ENCODE assay signal across 10 mouse cellular contexts in the genomic region with DNA sequence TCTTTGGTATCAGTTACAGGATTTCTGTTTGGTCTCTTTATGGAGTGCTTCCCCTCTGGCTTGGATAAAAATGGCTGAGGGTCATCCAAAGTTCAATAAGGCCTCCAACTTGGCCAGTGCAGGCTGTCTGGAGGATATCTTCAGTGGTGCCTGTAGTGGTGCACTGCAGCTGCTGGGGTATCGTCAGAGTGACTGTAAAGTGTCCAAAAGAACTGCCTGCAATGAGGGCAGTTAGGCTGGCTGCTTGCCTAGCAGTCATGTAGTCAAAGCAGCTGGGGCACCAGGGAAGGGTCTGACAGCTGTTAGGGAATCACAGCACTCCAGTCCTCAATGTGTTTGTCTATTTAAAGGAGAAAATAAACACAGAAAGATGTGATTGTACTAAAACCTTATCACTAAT. TPM values are rescaled to one million over a fixed set of nuclear protein-coding genes. Genes with fewer than 3 reads are reported as not detected.
A peak's percentile ranks its signal among the peaks of the same experiment; 100 is the strongest.
DNase-seq lines count a peak whose midpoint lies in the region; ATAC-seq lines count a peak whose summit lies in the region.
"Had no signal": no experiment of that assay in that cellular context is flagged by ENCODE, and none has a peak within 500 bp of the region (broad histone marks: within the 10 kb centered on the region; RNA-seq: fewer than 3 reads in every experiment).

No protein-coding gene starts in this region.

- no peak overlapping the region for H3K9ac ChIP-seq in neural tube, embryonic 13.5 days
- H3K9ac ChIP-seq: liver, embryonic 15.5 days had no signal

- no peaks in the 10 kb centered on the region for H3K4me1 ChIP-seq in neural tube, embryonic 13.5 days (replicated peaks)
- H3K4me1 ChIP-seq: liver, embryonic 15.5 days had no signal

- H3K27ac ChIP-seq in neural tube, embryonic 13.5 days (replicated peaks), result no peak overlapping the region
- H3K27ac ChIP-seq: liver, embryonic 15.5 days had no signal

- H3K4me2 ChIP-seq in neural tube, embryonic 13.5 days, result no peak overlapping the region
- H3K4me2 ChIP-seq: liver, embryonic 15.5 days had no signal

- DNase-seq in heart, adult 11 months, result peak; percentile 95
- DNase-seq in heart, adult 8-10 months (ENCODE audit: low spot score), result no peak
- no peak for DNase-seq in neural tube, embryonic 10.5 days (ENCODE audit: extremely low spot score, low spot score)
- peak; percentile 43 to 70 for DNase-seq in heart, postnatal 14 days
- DNase-seq in testis, postnatal 10 days (ENCODE audit: low spot score), result no peak
- DNase-seq: kidney, adult 8-10 months had no signal

- no peaks in the 10 kb centered on the region for H3K27me3 ChIP-seq in neural tube, embryonic 13.5 days
- H3K27me3 ChIP-seq: liver, embryonic 15.5 days had no signal

- no peaks in the 10 kb centered on the region for H3K36me3 ChIP-seq in neural tube, embryonic 13.5 days
- H3K36me3 ChIP-seq: liver, embryonic 15.5 days had no signal

- WGBS in neural tube, embryonic 13.5 days, result 25% methylated on average over 1 of the region's 1 CpGs

- intact Hi-C loops in heart, postnatal 14 days (cut with DNase I), result no loop called here

- H3K9me3 ChIP-seq in neural tube, embryonic 13.5 days, result peaks cover 11% of the 10 kb centered on the region
- H3K9me3 ChIP-seq: liver, embryonic 15.5 days had no signal

- ATAC-seq in neural tube, embryonic 13.5 days (ENCODE audit: low read depth), result peak; percentile 23; the same call in 1 of the 2 replicates
- no peak for ATAC-seq in frontal cortex, adult (ENCODE audit: low TSS enrichment)
- ATAC-seq in erythroblast, adult 5-6 weeks (replicated peaks; ENCODE audit: low FRiP score, poor library complexity, severe bottlenecking), result no peak

- no peak overlapping the region for H3K4me3 ChIP-seq in neural tube, embryonic 13.5 days
- H3K4me3 ChIP-seq: liver, embryonic 15.5 days had no signal

RNA-seq across cellular contexts. Expression of gene Klf3, which starts 36.9 kb away (rescaled TPM):
- 10 to 100 TPM; 35.2 to 51.2 (median 39.9) TPM for total RNA-seq in heart, adult 8-10 months (2022)
- 23.8 and 25.3 TPM in 2 replicates for polyA plus RNA-seq in neural tube, embryonic 13.5 days (2015; fragmentation: Nextera tagmentation; extraction: Ambion mirVana)
- 10 to 100 TPM; 61.8 to 77.4 TPM for total RNA-seq in heart, postnatal 14 days (2021)
- total RNA-seq in erythroblast, adult 5-6 weeks (2015; ENCODE audit: low replicate concordance), result 207 and 277 TPM in 2 replicates
- 170 and 195 TPM in 2 replicates for total RNA-seq in erythroblast, adult 5-6 weeks (2017; ENCODE audit: low replicate concordance)

Comparison
In these comparisons a context has a peak if more than half of its experiments do, and no peak if none do; other contexts are left out.
1. DNase-seq: peak in heart, adult 11 months (single experiment) and heart, postnatal 14 days (2 of 2); none in heart, adult 8-10 months (single experiment), neural tube, embryonic 10.5 days (single experiment) and testis, postnatal 10 days (single experiment).